Mouse (Mus musculus) heart, embryonic 14.5 days (tissue): ENCODE data around the gene H2-Aa. TPM values are rescaled to one million over a fixed set of nuclear protein-coding genes. Genes with fewer than 3 reads are reported as not detected.

Experiments used
- ATAC-seq: fragments of 200-750 bp; cut with Nextera tagmentation; 2 replicates; pipeline ENCODE4 v1.8.0; 2017; ENCODE audit warnings: low read depth, moderate TSS enrichment; ENCODE audit not compliant: insufficient number of reproducible peaks, insufficient read depth, low FRiP score
- H3K27ac ChIP-seq, 2 experiments: fragments of 200-500 bp in 1 of 2; fragments of 300-500 bp in 1 of 2; sonication (generic) in 1 of 2; replicated peaks in 1 of 2; 2 replicates each; pipeline ENCODE4 v1.5.1; 2012 to 2014; ENCODE audit warnings: low read depth in 2 of 2, low read length in 2 of 2, control low read depth in 1 of 2, mild to moderate bottlenecking in 1 of 2, mixed read lengths in 1 of 2; ENCODE audit not compliant: control insufficient read depth in 1 of 2, insufficient read depth in 1 of 2
- H3K27me3 ChIP-seq: fragments of 300-500 bp; sonication (generic); 2 replicates; pipeline ENCODE4 v1.6.1; 2014; ENCODE audit warnings: mild to moderate bottlenecking, low read length, control low read depth; ENCODE audit not compliant: control insufficient read depth, insufficient read depth
- H3K36me3 ChIP-seq: fragments of 300-500 bp; sonication (generic); 2 replicates; pipeline ENCODE4 v1.6.1; 2014; ENCODE audit warnings: mild to moderate bottlenecking, control low read depth, low read length, mixed read lengths; ENCODE audit not compliant: control insufficient read depth, insufficient read depth
- H3K4me1 ChIP-seq, 2 experiments: fragments of 200-500 bp in 1 of 2; fragments of 300-500 bp in 1 of 2; sonication (generic) in 1 of 2; 2 replicates each; pipeline ENCODE4 v1.6.1; 2012 to 2014; ENCODE audit warnings: low read length in 2 of 2, control low read depth in 1 of 2, mixed read lengths in 1 of 2; ENCODE audit not compliant: control insufficient read depth in 2 of 2, insufficient read depth in 2 of 2
- H3K4me2 ChIP-seq: fragments of 300-500 bp; sonication (generic); 2 replicates; pipeline ENCODE4 v1.6.1; 2014; ENCODE audit warnings: mild to moderate bottlenecking, low read length
- H3K4me3 ChIP-seq, 2 experiments: fragments of 200-500 bp in 1 of 2; fragments of 300-500 bp in 1 of 2; sonication (generic) in 1 of 2; 2 replicates each; pipeline ENCODE4 v1.5.1; 2012 to 2014; ENCODE audit warnings: low read length in 2 of 2, mild to moderate bottlenecking in 2 of 2, control low read depth in 1 of 2, low read depth in 1 of 2, moderate library complexity in 1 of 2; ENCODE audit not compliant: control insufficient read depth in 1 of 2, insufficient read depth in 1 of 2
- H3K9ac ChIP-seq: fragments of 300-500 bp; sonication (generic); 2 replicates; pipeline ENCODE4 v1.6.1; 2014; ENCODE audit warnings: mild to moderate bottlenecking, low read length
- H3K9me3 ChIP-seq: fragments of 300-500 bp; sonication (generic); 2 replicates; pipeline ENCODE4 v1.6.1; 2016; ENCODE audit warnings: low read length, control low read depth; ENCODE audit not compliant: control insufficient read depth
- WGBS: fragments of 180-500 bp; shearing (Covaris S2); extraction: QIAGEN DNeasy Blood & Tissue Kit; methylation state at CpG from one replicate; pipeline ENCODE4 v1.1.7; 2014; 5-methylcytosine and 5-hydroxymethylcytosine counted together
- polyA plus RNA-seq: library from polyadenylated mRNA; unstranded; fragments of >200 nt; fragmentation: Nextera tagmentation; extraction: Ambion mirVana; gene quantifications from 2 replicates; pipeline ENCODE4 v1.2.1, GENCODE M21; 2014

Gene H2-Aa
- polyA plus RNA-seq, 1 experiment from 2014 or later, result 1.2 TPM

GRCm38 (mm10) chr17:34238706-34239105 is 48.9 kb downstream of the H2-Aa start, which contains the start of gene H2-Ob:
TSS of gene H2-Ob (plus strand) at chr17:34238903.
- H3K4me1 ChIP-seq, result no peaks in the 10 kb centered on the region
- H3K9me3 ChIP-seq, result peaks cover 9% of the 10 kb centered on the region
- no peak within 1 kb of the TSS for H3K4me2 ChIP-seq
- 58% methylated on average over 3 of the region's 3 CpGs for WGBS
- H3K36me3 ChIP-seq, result no peaks in the 10 kb centered on the region
- no peak within 1 kb of the TSS for H3K9ac ChIP-seq
- no peak within 1 kb of the TSS for H3K27ac ChIP-seq
- no peak within 1 kb of the TSS for H3K4me3 ChIP-seq
- no peaks in the 10 kb centered on the region for H3K27me3 ChIP-seq
- ATAC-seq, result no peak

GRCm38 (mm10) chr17:34237741-34238140 is 49.9 kb downstream of the H2-Aa start:
- no peak for ATAC-seq
- Histone ChIP-seq H3K9ac (no peak overlapping the region), H3K27ac (no peak overlapping the region), H3K4me3 (no peak overlapping the region), H3K36me3 (no peaks in the 10 kb centered on the region), H3K4me1 (no peaks in the 10 kb centered on the region), H3K9me3 (peaks cover 9% of the 10 kb centered on the region), H3K27me3 (no peaks in the 10 kb centered on the region), H3K4me2 (no peak overlapping the region)
- 70% methylated on average over 3 of the region's 3 CpGs for WGBS

GRCm38 (mm10) chr17:34236691-34237090 is 50.9 kb downstream of the H2-Aa start:
- Histone ChIP-seq H3K9ac (no peak overlapping the region), H3K4me3 (no peak overlapping the region), H3K4me1 (no peaks in the 10 kb centered on the region), H3K36me3 (no peaks in the 10 kb centered on the region), H3K27me3 (no peaks in the 10 kb centered on the region), H3K9me3 (peaks cover 4% of the 10 kb centered on the region), H3K4me2 (no peak overlapping the region), H3K27ac (no peak overlapping the region)
- WGBS, result 71% methylated on average over 5 of the region's 5 CpGs
- no peak for ATAC-seq

GRCm38 (mm10) chr17:34234926-34235325 is 52.7 kb downstream of the H2-Aa start:
- Histone ChIP-seq H3K27ac (no peak overlapping the region), H3K4me3 (no peak overlapping the region), H3K4me2 (no peak overlapping the region), H3K36me3 (no peaks in the 10 kb centered on the region), H3K27me3 (no peaks in the 10 kb centered on the region), H3K4me1 (no peaks in the 10 kb centered on the region), H3K9ac (no peak overlapping the region), H3K9me3 (no peaks in the 10 kb centered on the region)
- no peak for ATAC-seq
- 50% methylated on average over 9 of the region's 9 CpGs for WGBS

Other genes starting within 250 kb of the H2-Aa start
- 0.32 and 0.51 TPM in 2 replicates for gene Col11a2, start 248.4 kb downstream of the H2-Aa start, polyA plus RNA-seq
- gene H2-Oa, start 195.5 kb downstream of the H2-Aa start, polyA plus RNA-seq, result 0.78 TPM in 1 of 2 replicates, not detected in the other
- 5.7 and 9.3 TPM in 2 replicates for gene H2-DMa, start 168.3 kb downstream of the H2-Aa start, polyA plus RNA-seq
- 72.8 and 74.9 TPM in 2 replicates for gene Brd2, start 165.2 kb downstream of the H2-Aa start, polyA plus RNA-seq
- gene H2-DMb2, start 144.5 kb downstream of the H2-Aa start, polyA plus RNA-seq, result 0.32 and 0.36 TPM in 2 replicates
- 0.38 and 0.62 TPM in 2 replicates for gene H2-DMb1, start 134.8 kb downstream of the H2-Aa start, polyA plus RNA-seq
- 1.7 and 1.9 TPM in 2 replicates for gene Tap1, start 100.3 kb downstream of the H2-Aa start, polyA plus RNA-seq
- gene Psmb9, start 100.1 kb downstream of the H2-Aa start, polyA plus RNA-seq, result 1.6 and 1.7 TPM in 2 replicates
- 4.4 and 4.6 TPM in 2 replicates for gene Psmb8, start 90.1 kb downstream of the H2-Aa start, polyA plus RNA-seq
- 2.1 and 2.8 TPM in 2 replicates for gene Tap2, start 84.3 kb downstream of the H2-Aa start, polyA plus RNA-seq
- gene H2-Ob, start 48.9 kb downstream of the H2-Aa start, polyA plus RNA-seq, result not detected in 2 replicates
- 7.0 and 10.0 TPM in 2 replicates for gene H2-Ab1, start 30.1 kb downstream of the H2-Aa start, polyA plus RNA-seq
- gene H2-Eb1, start 18.0 kb upstream of the H2-Aa start, polyA plus RNA-seq, result 2.6 and 3.0 TPM in 2 replicates
- gene H2-Eb2, start 37.8 kb upstream of the H2-Aa start, polyA plus RNA-seq, result not detected in 2 replicates
- not detected in 2 replicates for gene Btnl2, start 67.0 kb upstream of the H2-Aa start, polyA plus RNA-seq
- gene Btnl1, start 89.3 kb upstream of the H2-Aa start, polyA plus RNA-seq, result not detected in 2 replicates
- not detected in 2 replicates for gene BC051142, start 111.0 kb upstream of the H2-Aa start, polyA plus RNA-seq
- not detected in 2 replicates for gene Btnl4, start 189.5 kb upstream of the H2-Aa start, polyA plus RNA-seq
- not detected in 2 replicates for gene Btnl6, start 229.5 kb upstream of the H2-Aa start, polyA plus RNA-seq